Mouse (Mus musculus): Measurements from ENCODE around the gene Sf3b6. TPM values are rescaled to one million over a fixed set of nuclear protein-coding genes. Genes with fewer than 3 reads are reported as not detected.
"Not testable (repeated sequence)": the region's sequence is repeated elsewhere in the genome, so short reads cannot be mapped to it uniquely, and the experiment has no call there.

The Sf3b6 gene
- 158 and 175 TPM in 2 replicates for polyA plus RNA-seq (2012; rRNA removed)

- peak; percentile 93 for DNase-seq (ENCODE audit: low spot score)
These were observed at the start of gene Sf3b6 for GRCm38 (mm10) chr12:4817361-4818101. Gene Sf3b6 (plus strand): TSS chr12:4817544.

GRCm38 (mm10) chr12:4768492-4769332 lies 48.6 kb upstream of the Sf3b6 start, which contains the start of the genes Pfn4 and Fam228b:
Gene Pfn4 (plus strand): TSS chr12:4769022.
Gene Fam228b (minus strand): TSS chr12:4769267.
- peak; percentile 96 for DNase-seq (ENCODE audit: low spot score)

GRCm38 (mm10) chr12:4769333-4769723 lies 48.0 kb upstream of the Sf3b6 start:
- no peak for DNase-seq (ENCODE audit: low spot score)

GRCm38 (mm10) chr12:4774895-4775587 lies 42.3 kb upstream of the Sf3b6 start:
- DNase-seq (ENCODE audit: low spot score) = no peak

GRCm38 (mm10) chr12:4775588-4775949 lies 41.8 kb upstream of the Sf3b6 start:
- DNase-seq (ENCODE audit: low spot score) = no peak

GRCm38 (mm10) chr12:4777734-4778133 lies 39.6 kb upstream of the Sf3b6 start:
- no peak for DNase-seq (ENCODE audit: low spot score)

GRCm38 (mm10) chr12:4780245-4780644 lies 37.1 kb upstream of the Sf3b6 start:
- no peak for DNase-seq (ENCODE audit: low spot score)

- DNase-seq (ENCODE audit: low spot score) = no peak
These were observed 36.1 kb upstream of the Sf3b6 start for GRCm38 (mm10) chr12:4781270-4781669.

- not testable (repeated sequence) for DNase-seq (ENCODE audit: low spot score)
These were observed 35.5 kb upstream of the Sf3b6 start for GRCm38 (mm10) chr12:4781725-4782404.

- no peak for DNase-seq (ENCODE audit: low spot score)
These were observed 33.7 kb upstream of the Sf3b6 start for GRCm38 (mm10) chr12:4783598-4783997.

- no peak for DNase-seq (ENCODE audit: low spot score)
These were observed 32.9 kb upstream of the Sf3b6 start for GRCm38 (mm10) chr12:4784466-4784865.

- not testable (repeated sequence) for DNase-seq (ENCODE audit: low spot score)
These were observed 29.2 kb upstream of the Sf3b6 start for GRCm38 (mm10) chr12:4788128-4788527.

- no peak for DNase-seq (ENCODE audit: low spot score)
These were observed 23.6 kb upstream of the Sf3b6 start for GRCm38 (mm10) chr12:4793718-4794117.

GRCm38 (mm10) chr12:4797471-4797870 lies 19.9 kb upstream of the Sf3b6 start:
- not testable (repeated sequence) for DNase-seq (ENCODE audit: low spot score)

- no peak for DNase-seq (ENCODE audit: low spot score)
These were observed 6.3 kb upstream of the Sf3b6 start for GRCm38 (mm10) chr12:4811036-4811435.

- no peak for DNase-seq (ENCODE audit: low spot score)
These were observed 5.6 kb upstream of the Sf3b6 start for GRCm38 (mm10) chr12:4811705-4812104.

GRCm38 (mm10) chr12:4813636-4814035 lies 3.7 kb upstream of the Sf3b6 start:
- no peak for DNase-seq (ENCODE audit: low spot score)

GRCm38 (mm10) chr12:4816680-4817360 lies 524 bp upstream of the Sf3b6 start:
- no peak for DNase-seq (ENCODE audit: low spot score)

GRCm38 (mm10) chr12:4827256-4827655 lies 9.9 kb downstream of the Sf3b6 start:
- no peak for DNase-seq (ENCODE audit: low spot score)

- no peak for DNase-seq (ENCODE audit: low spot score)
These were observed 19.6 kb downstream of the Sf3b6 start for GRCm38 (mm10) chr12:4836959-4837358.

- no peak for DNase-seq (ENCODE audit: low spot score)
These were observed 22.7 kb downstream of the Sf3b6 start for GRCm38 (mm10) chr12:4840010-4840409.
